Mouse (Mus musculus): ENCODE data around the gene Bahcc1.

Gene Bahcc1

GRCm38 (mm10) chr11:120206669-120207090, 26.1 kb upstream of the Bahcc1 start:
- DNase-seq = peak; percentile 66 to 75

- peak in 1 of 2 experiments; percentile 33 for DNase-seq
These were observed 23.9 kb upstream of the Bahcc1 start for GRCm38 (mm10) chr11:120208848-120209247.

- DNase-seq = peak in 1 of 2 experiments; percentile 60
These were observed 23.3 kb upstream of the Bahcc1 start for GRCm38 (mm10) chr11:120209462-120209861.

GRCm38 (mm10) chr11:120215726-120216241, 17.0 kb upstream of the Bahcc1 start:
- DNase-seq = peak in 1 of 2 experiments; percentile 56

- DNase-seq = peak; percentile 75 to 82
These were observed 16.0 kb upstream of the Bahcc1 start for GRCm38 (mm10) chr11:120216540-120217324.

- DNase-seq = peak in 1 of 2 experiments; percentile 22
These were observed 14.4 kb upstream of the Bahcc1 start for GRCm38 (mm10) chr11:120218176-120218856.

GRCm38 (mm10) chr11:120218946-120219345, 13.8 kb upstream of the Bahcc1 start:
- peak in 1 of 2 experiments; percentile 50 for DNase-seq

- DNase-seq = peak; percentile 50 to 64
These were observed 12.7 kb upstream of the Bahcc1 start for GRCm38 (mm10) chr11:120219916-120220522.

- peak in 1 of 2 experiments; percentile 32 for DNase-seq
These were observed 11.6 kb upstream of the Bahcc1 start for GRCm38 (mm10) chr11:120220963-120221827.

- DNase-seq = no peak
These were observed 10.2 kb upstream of the Bahcc1 start for GRCm38 (mm10) chr11:120222425-120223104.

GRCm38 (mm10) chr11:120223586-120224487, 8.9 kb upstream of the Bahcc1 start:
- DNase-seq = peak; percentile 65 to 76

GRCm38 (mm10) chr11:120224488-120225255, 8.1 kb upstream of the Bahcc1 start:
- peak; percentile 55 to 60 for DNase-seq

GRCm38 (mm10) chr11:120225256-120226195, 7.2 kb upstream of the Bahcc1 start:
- DNase-seq = peak; percentile 83 to 87

GRCm38 (mm10) chr11:120226421-120227280, 6.1 kb upstream of the Bahcc1 start:
- DNase-seq = peak in 1 of 2 experiments; percentile 36

- DNase-seq = peak; percentile 57 to 67
These were observed 5.1 kb upstream of the Bahcc1 start for GRCm38 (mm10) chr11:120227571-120228051.

GRCm38 (mm10) chr11:120228116-120228890, 4.4 kb upstream of the Bahcc1 start:
- peak in 1 of 2 experiments; percentile 56 for DNase-seq

All from kidney, postnatal 4 days (tissue).